Mouse (Mus musculus) liver, adult 2 months (tissue): ENCODE measurements around the gene Olfr199. TPM values are rescaled to one million over a fixed set of nuclear protein-coding genes. Genes with fewer than 3 reads are reported as not detected.
"Not testable (repeated sequence)": the region's sequence is repeated elsewhere in the genome, so short reads cannot be mapped to it uniquely, and the experiment has no call there.

Experiments
- DNase-seq: peaks from one replicate; pipeline ENCODE4 v3.0.0-alpha.2; 2011; ENCODE audit warnings: low read depth, low spot score; ENCODE audit errors: extremely low read depth
- H3K27ac ChIP-seq: fragments of 200-500 bp; replicated peaks from 2 replicates; pipeline ENCODE4 v1.5.1; 2012; ENCODE audit warnings: low read depth, mild to moderate bottlenecking, control low read depth, inconsistent platforms, low read length; ENCODE audit not compliant: insufficient read depth
- H3K27me3 ChIP-seq: fragments of 200-500 bp; 2 replicates; pipeline ENCODE4 v1.6.1; 2012; ENCODE audit warnings: mild to moderate bottlenecking, moderate library complexity, low read length, inconsistent platforms; ENCODE audit not compliant: control insufficient read depth, insufficient read depth
- H3K36me3 ChIP-seq: fragments of 200-500 bp; 2 replicates; pipeline ENCODE4 v1.6.1; 2012; ENCODE audit warnings: low read length, inconsistent platforms; ENCODE audit not compliant: control insufficient read depth, insufficient read depth
- H3K4me1 ChIP-seq: fragments of 200-500 bp; 2 replicates; pipeline ENCODE4 v1.6.1; 2011; ENCODE audit warnings: low read length; ENCODE audit not compliant: control insufficient read depth, insufficient read depth
- H3K4me3 ChIP-seq: fragments of 200-500 bp; 2 replicates; pipeline ENCODE4 v1.5.1; 2011; ENCODE audit warnings: low read depth, mild to moderate bottlenecking, control low read depth, low read length, moderate library complexity; ENCODE audit not compliant: insufficient read depth
- H3K79me2 ChIP-seq: fragments of 200-500 bp; 2 replicates; pipeline ENCODE4 v1.6.1; 2012; ENCODE audit warnings: inconsistent platforms, mild to moderate bottlenecking, low read length, moderate library complexity; ENCODE audit not compliant: control insufficient read depth, insufficient read depth
- H3K9ac ChIP-seq: fragments of 200-500 bp; 2 replicates; pipeline ENCODE4 v1.6.1; 2012; ENCODE audit warnings: low read depth, mild to moderate bottlenecking, control low read depth, inconsistent platforms, low read length
- CTCF ChIP-seq: fragments of 200-500 bp; IDR thresholded peaks from 2 replicates; pipeline ENCODE4 v1.5.1; 2011; ENCODE audit warnings: low read depth, low read length, control low read depth
- POLR2A ChIP-seq: fragments of 200-500 bp; IDR thresholded peaks from 2 replicates; pipeline ENCODE4 v1.6.1; 2011; ENCODE audit warnings: low read length, control low read depth; ENCODE audit not compliant: insufficient read depth; ENCODE audit errors: extremely low read depth
- WGBS: fragments of 180-500 bp; shearing (Covaris S2); methylation state at CpG from one replicate; pipeline ENCODE4 v1.1.7; 2018; 5-methylcytosine and 5-hydroxymethylcytosine counted together
- polyA plus RNA-seq: library from polyadenylated mRNA; depleted of rRNA; stranded (reverse); fragments of >200 nt; gene quantifications from 2 replicates; pipeline ENCODE4 v1.2.3, GENCODE M21; 2012; rRNA removed
- total RNA-seq: library from RNA; depleted of rRNA; stranded (reverse); fragments of >200 nt; gene quantifications from 2 replicates; pipeline ENCODE4 v1.2.3, GENCODE M21; 2014; rRNA removed

Gene Olfr199
- total RNA-seq = not detected in 2 replicates
- polyA plus RNA-seq = not detected in 2 replicates

DNA sequence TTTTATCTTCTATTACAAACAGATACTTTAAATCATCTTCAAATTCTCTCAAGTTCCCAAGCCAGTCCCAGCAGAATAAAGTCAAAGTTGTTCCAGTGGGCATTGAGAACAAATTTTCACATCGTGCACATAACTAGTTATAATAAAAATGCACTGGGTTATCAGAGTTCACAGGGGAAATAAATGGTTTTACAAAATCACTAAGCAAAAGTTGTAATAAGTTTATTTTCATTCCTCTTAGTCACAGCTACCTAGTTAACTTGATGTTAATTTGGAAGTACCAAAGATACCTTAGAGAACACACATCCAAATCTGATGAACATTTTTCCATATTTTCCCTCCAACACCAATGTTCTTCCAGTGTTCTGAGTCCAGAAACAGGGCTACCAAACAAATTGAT, at the start of gene Olfr199:
Gene Olfr199 (minus strand): TSS at position 101 of the 400 bp plus-strand sequence.
- not testable (repeated sequence) for DNase-seq, H3K27ac ChIP-seq, H3K9ac ChIP-seq, H3K4me1 ChIP-seq, H3K36me3 ChIP-seq, H3K79me2 ChIP-seq, H3K4me3 ChIP-seq, H3K27me3 ChIP-seq
- 66% methylated on average over 1 of the region's 1 CpGs for WGBS

DNA sequence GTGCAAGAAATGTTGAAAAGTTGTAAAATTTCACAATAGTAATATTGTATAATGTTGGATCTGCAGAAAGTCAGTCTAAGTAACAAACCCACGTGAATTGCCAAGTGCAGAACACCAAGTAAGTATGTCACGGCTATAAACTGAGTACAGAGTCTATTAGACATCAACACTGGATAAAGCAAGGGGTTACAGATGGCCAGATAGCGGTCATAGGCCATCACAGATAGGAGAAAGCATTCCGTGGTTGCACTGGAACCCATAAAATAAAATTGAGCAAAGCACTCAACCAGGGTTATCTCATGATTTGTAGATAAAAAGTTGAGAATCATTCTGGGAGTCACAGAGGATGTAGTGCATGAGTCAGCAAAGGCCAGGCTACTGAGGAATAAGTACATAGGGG, 49.5 kb upstream of the Olfr199 start:
- not testable (repeated sequence) for H3K36me3 ChIP-seq, H3K27ac ChIP-seq, H3K4me3 ChIP-seq, H3K9ac ChIP-seq, H3K27me3 ChIP-seq, H3K79me2 ChIP-seq, DNase-seq, H3K4me1 ChIP-seq
- WGBS = 63% methylated on average over 4 of the region's 4 CpGs

DNA sequence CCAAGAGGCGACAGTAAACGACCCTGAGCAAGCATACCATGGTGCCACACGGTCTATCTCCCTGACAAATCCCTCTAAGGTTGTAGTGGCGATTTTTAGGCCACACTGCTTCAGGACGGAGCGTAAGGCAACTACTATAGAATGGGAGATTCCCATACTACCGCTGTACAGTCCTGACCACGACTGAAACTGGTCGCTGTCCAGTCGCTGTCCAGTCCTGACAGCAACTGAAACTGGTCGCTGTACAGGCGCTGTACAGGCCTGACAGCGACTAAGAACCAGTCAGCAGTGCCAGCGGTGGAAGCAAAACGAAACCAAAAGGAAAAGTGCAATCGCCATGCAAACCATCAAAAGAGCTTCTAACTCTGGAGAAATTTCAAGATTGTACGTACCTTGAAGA, 30.1 kb upstream of the Olfr199 start:
- H3K36me3 ChIP-seq = no peaks in the 10 kb centered on the region
- no peaks in the 10 kb centered on the region for H3K79me2 ChIP-seq
- DNase-seq = no peak
- WGBS = 79% methylated on average over 17 of the region's 17 CpGs
- no peaks in the 10 kb centered on the region for H3K27me3 ChIP-seq
- H3K4me3 ChIP-seq = no peak overlapping the region
- no peak overlapping the region for H3K27ac ChIP-seq
- H3K9ac ChIP-seq = no peak overlapping the region
- no peaks in the 10 kb centered on the region for H3K4me1 ChIP-seq
- TF ChIP-seq CTCF (no peak), POLR2A (no peak)

DNA sequence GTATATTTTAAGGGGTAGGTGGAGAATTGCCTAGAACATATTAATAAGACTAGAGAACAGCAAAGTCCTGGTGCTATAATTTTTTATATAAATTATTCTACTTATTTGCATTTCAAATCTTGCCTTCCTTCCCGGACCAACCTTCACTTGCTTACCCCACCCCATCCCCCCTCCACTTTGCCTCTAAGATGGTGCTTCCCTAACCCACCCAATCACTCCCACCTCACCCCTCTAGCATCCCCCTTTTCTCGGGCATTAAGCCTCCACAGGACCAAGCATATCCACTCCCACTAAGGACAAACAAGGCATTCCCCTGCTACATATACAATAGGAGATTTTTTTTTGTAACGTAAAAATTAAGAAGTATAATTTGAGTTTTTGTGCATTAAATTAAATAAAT, 1.7 kb downstream of the Olfr199 start:
- H3K27me3 ChIP-seq, DNase-seq, H3K9ac ChIP-seq, H3K27ac ChIP-seq, H3K4me3 ChIP-seq, H3K36me3 ChIP-seq, H3K4me1 ChIP-seq, H3K79me2 ChIP-seq: not testable (repeated sequence)
- WGBS = 69% methylated on average over 3 of the region's 3 CpGs

DNA sequence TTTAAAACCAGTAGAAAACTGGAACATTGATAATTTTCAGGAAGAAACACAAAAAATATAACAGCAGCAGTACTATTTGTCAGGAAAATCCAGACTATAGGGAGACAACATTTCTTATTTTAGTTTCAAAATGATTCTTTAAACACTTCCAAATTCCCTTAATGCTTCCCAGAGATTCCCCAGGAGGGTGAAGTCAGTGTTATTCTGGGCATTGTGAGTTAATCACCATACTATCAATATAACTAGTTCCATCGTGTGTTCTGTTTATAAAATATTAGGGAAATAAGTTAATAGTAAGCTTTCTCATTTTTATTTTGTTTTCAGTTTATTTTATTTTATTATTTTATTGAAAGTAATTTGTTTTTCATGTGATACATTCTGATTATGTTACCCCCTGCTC, 16.1 kb downstream of the Olfr199 start, which contains the start of gene Olfr198:
Gene Olfr198 (minus strand): TSS at position 101 of the 400 bp plus-strand sequence.
- H3K79me2 ChIP-seq, H3K4me1 ChIP-seq, H3K27ac ChIP-seq, H3K9ac ChIP-seq, DNase-seq, H3K27me3 ChIP-seq, H3K4me3 ChIP-seq, H3K36me3 ChIP-seq: not testable (repeated sequence)
- WGBS = 33% methylated on average over 1 of the region's 1 CpGs

DNA sequence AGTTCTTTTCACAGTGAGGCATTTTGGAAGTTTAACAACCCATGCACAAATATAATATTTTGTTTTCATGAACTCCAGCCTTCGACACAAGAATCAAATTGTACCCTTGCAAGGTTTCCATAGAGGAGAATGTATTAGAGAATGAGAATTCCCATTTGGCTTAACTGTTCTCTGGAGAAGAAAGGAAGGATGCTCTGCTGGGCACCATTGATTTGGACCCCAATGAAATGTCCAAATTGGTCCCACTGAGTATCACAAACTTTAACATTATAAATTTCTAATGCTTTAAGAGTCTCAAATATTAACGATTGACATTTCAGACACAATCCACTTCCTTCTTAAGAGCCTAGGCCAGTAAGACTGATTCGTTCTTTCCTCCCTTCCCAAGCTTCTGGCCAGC, 49.2 kb downstream of the Olfr199 start, which contains the start of gene Olfr196:
Gene Olfr196 (minus strand): TSS at position 101 of the 400 bp plus-strand sequence.
- Histone ChIP-seq H3K4me3 (no peak within 1 kb of the TSS), H3K27ac (no peak within 1 kb of the TSS), H3K9ac (no peak within 1 kb of the TSS), H3K36me3 (no peaks in the 10 kb centered on the region), H3K79me2 (no peaks in the 10 kb centered on the region), H3K27me3 (no peaks in the 10 kb centered on the region), H3K4me1 (no peaks in the 10 kb centered on the region)
- no peak for TF ChIP-seq CTCF
- no peak for TF ChIP-seq POLR2A
- 61% methylated on average over 3 of the region's 3 CpGs for WGBS
- no peak for DNase-seq

Other genes starting within 250 kb of the Olfr199 start
- gene Olfr183, start 224.4 kb downstream of the Olfr199 start, total RNA-seq = not detected in 2 replicates
- not detected in 2 replicates for gene Olfr183, start 224.4 kb downstream of the Olfr199 start, polyA plus RNA-seq
- gene Olfr186, start 189.5 kb downstream of the Olfr199 start, total RNA-seq = not detected in 2 replicates
- not detected in 2 replicates for gene Olfr186, start 189.5 kb downstream of the Olfr199 start, polyA plus RNA-seq
- not detected in 2 replicates for gene Olfr187, start 180.0 kb downstream of the Olfr199 start, total RNA-seq
- gene Olfr187, start 180.0 kb downstream of the Olfr199 start, polyA plus RNA-seq = not detected in 2 replicates
- gene Olfr190, start 141.8 kb downstream of the Olfr199 start, total RNA-seq = not detected in 2 replicates
- not detected in 2 replicates for gene Olfr190, start 141.8 kb downstream of the Olfr199 start, polyA plus RNA-seq
- gene Olfr191, start 129.9 kb downstream of the Olfr199 start, total RNA-seq = not detected in 2 replicates
- gene Olfr191, start 129.9 kb downstream of the Olfr199 start, polyA plus RNA-seq = not detected in 2 replicates
- not detected in 2 replicates for gene Olfr193, start 107.9 kb downstream of the Olfr199 start, total RNA-seq
- gene Olfr193, start 107.9 kb downstream of the Olfr199 start, polyA plus RNA-seq = not detected in 2 replicates
- not detected in 2 replicates for gene Olfr194, start 98.7 kb downstream of the Olfr199 start, total RNA-seq
- gene Olfr194, start 98.7 kb downstream of the Olfr199 start, polyA plus RNA-seq = not detected in 2 replicates
- gene Olfr195, start 72.7 kb downstream of the Olfr199 start, total RNA-seq = not detected in 2 replicates
- not detected in 2 replicates for gene Olfr195, start 72.7 kb downstream of the Olfr199 start, polyA plus RNA-seq
- not detected in 2 replicates for gene Olfr196, start 49.3 kb downstream of the Olfr199 start, total RNA-seq
- gene Olfr196, start 49.3 kb downstream of the Olfr199 start, polyA plus RNA-seq = not detected in 2 replicates
- not detected in 2 replicates for gene Olfr198, start 16.2 kb downstream of the Olfr199 start, total RNA-seq
- gene Olfr198, start 16.2 kb downstream of the Olfr199 start, polyA plus RNA-seq = not detected in 2 replicates
- gene Olfr201, start 52.9 kb upstream of the Olfr199 start, total RNA-seq = not detected in 2 replicates
- gene Olfr201, start 52.9 kb upstream of the Olfr199 start, polyA plus RNA-seq = not detected in 2 replicates
- not detected in 2 replicates for gene Olfr202, start 67.0 kb upstream of the Olfr199 start, total RNA-seq
- not detected in 2 replicates for gene Olfr202, start 67.0 kb upstream of the Olfr199 start, polyA plus RNA-seq
- not detected in 2 replicates for gene Olfr203, start 79.1 kb upstream of the Olfr199 start, total RNA-seq
- not detected in 2 replicates for gene Olfr203, start 79.1 kb upstream of the Olfr199 start, polyA plus RNA-seq
- gene Olfr204, start 98.5 kb upstream of the Olfr199 start, total RNA-seq = not detected in 2 replicates
- gene Olfr204, start 98.5 kb upstream of the Olfr199 start, polyA plus RNA-seq = not detected in 2 replicates
- not detected in 2 replicates for gene Olfr205, start 111.4 kb upstream of the Olfr199 start, total RNA-seq
- gene Olfr205, start 111.4 kb upstream of the Olfr199 start, polyA plus RNA-seq = not detected in 2 replicates
- gene Olfr206, start 129.5 kb upstream of the Olfr199 start, total RNA-seq = not detected in 2 replicates
- gene Olfr206, start 129.5 kb upstream of the Olfr199 start, polyA plus RNA-seq = not detected in 2 replicates
- not detected in 2 replicates for gene Olfr209, start 144.2 kb upstream of the Olfr199 start, total RNA-seq
- not detected in 2 replicates for gene Olfr209, start 144.2 kb upstream of the Olfr199 start, polyA plus RNA-seq
- not detected in 2 replicates for gene Gabrr3, start 187.6 kb upstream of the Olfr199 start, total RNA-seq
- not detected in 2 replicates for gene Gabrr3, start 187.6 kb upstream of the Olfr199 start, polyA plus RNA-seq